Mouse (Mus musculus): Measurements from ENCODE around the gene Nek4. TPM values are rescaled to one million over a fixed set of nuclear protein-coding genes. Genes with fewer than 3 reads are reported as not detected.

The Nek4 gene
- polyA plus RNA-seq, 1 experiment from 2014 or later, result 8.4 TPM

GRCm38 (mm10) chr14:30922053-30922670 is 29.0 kb upstream of the Nek4 start:
- no peak for ATAC-seq
- 76% methylated on average over 5 of the region's 8 CpGs for WGBS

DNA sequence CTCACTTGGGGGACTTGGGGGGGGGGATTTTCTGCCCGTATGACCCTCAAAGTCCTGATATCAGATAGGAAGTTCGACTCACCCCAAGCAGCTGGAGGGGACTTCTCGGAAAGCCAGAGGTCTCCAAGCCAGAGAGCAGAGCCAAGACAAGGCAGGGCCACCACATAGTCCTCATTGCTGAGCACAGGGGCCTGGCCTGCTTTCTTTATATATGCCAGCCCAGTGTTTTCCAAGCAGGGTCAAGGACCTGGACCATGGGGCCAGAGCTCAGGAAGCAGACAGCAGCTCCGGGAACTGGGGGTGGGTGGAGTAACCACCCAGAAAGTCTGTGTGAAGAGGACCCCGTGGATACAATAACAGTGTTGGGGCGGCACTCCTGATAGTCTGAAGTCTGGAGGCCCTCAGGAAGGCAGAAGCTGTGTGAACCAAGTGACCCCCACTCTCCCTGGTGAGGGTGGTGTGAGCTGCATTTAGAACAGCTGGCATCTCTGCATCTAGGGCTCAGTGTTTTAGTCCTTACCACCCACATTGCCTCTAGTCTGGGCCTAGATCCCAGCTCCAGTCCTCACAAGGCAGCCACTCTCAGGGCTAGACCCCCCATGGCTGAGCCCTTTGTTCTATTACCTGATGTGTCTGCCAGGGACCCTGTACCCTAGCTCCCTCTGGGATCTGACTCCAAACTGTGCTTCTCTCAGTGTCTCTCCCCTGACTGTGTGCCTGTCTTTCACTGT is 27.6 kb upstream of the Nek4 start, which contains the start of gene Itih3:
Itih3 (minus strand) TSS at position 386 of the 731 bp plus-strand sequence.
- Histone ChIP-seq H3K9me3 (ENCODE audit: control insufficient read depth, low read length) (no peaks in the 10 kb centered on the region), H3K27me3 (replicated peaks; ENCODE audit: control insufficient read depth, insufficient read depth, low read length) (no peaks in the 10 kb centered on the region), H3K9ac (ENCODE audit: low read depth, low read length) (no peak within 1 kb of the TSS), H3K4me3 (ENCODE audit: low read length) (no peak within 1 kb of the TSS), H3K36me3 (ENCODE audit: control insufficient read depth, insufficient read depth, low read length) (no peaks in the 10 kb centered on the region), H3K4me1 (ENCODE audit: control insufficient read depth, insufficient read depth, low read length) (no peaks in the 10 kb centered on the region), H3K4me2 (ENCODE audit: low read depth, low read length) (no peak within 1 kb of the TSS), H3K27ac (ENCODE audit: low read length) (no peak within 1 kb of the TSS)
- ATAC-seq, result no peak
- WGBS, result 54% methylated on average over 6 of the region's 6 CpGs

More at GRCm38 (mm10) chr14:30922053-30922670, 29.0 kb upstream of the Nek4 start:
- no peak overlapping the region for H3K9ac ChIP-seq (ENCODE audit: low read depth, low read length)
- H3K4me1 ChIP-seq (ENCODE audit: control insufficient read depth, insufficient read depth, low read length), result no peaks in the 10 kb centered on the region
- H3K4me3 ChIP-seq (ENCODE audit: low read length), result no peak overlapping the region
- no peaks in the 10 kb centered on the region for H3K27me3 ChIP-seq (replicated peaks; ENCODE audit: control insufficient read depth, insufficient read depth, low read length)
- H3K36me3 ChIP-seq (ENCODE audit: control insufficient read depth, insufficient read depth, low read length), result no peaks in the 10 kb centered on the region
- H3K27ac ChIP-seq (ENCODE audit: low read length), result no peak overlapping the region
- H3K4me2 ChIP-seq (ENCODE audit: low read depth, low read length), result no peak overlapping the region
- no peaks in the 10 kb centered on the region for H3K9me3 ChIP-seq (ENCODE audit: control insufficient read depth, low read length)

- 88% methylated on average over 3 of the region's 3 CpGs for WGBS
- Histone ChIP-seq H3K4me3 (ENCODE audit: low read length) (no peak overlapping the region), H3K27me3 (replicated peaks; ENCODE audit: control insufficient read depth, insufficient read depth, low read length) (no peaks in the 10 kb centered on the region), H3K4me1 (ENCODE audit: control insufficient read depth, insufficient read depth, low read length) (no peaks in the 10 kb centered on the region), H3K27ac (ENCODE audit: low read length) (no peak overlapping the region), H3K9ac (ENCODE audit: low read depth, low read length) (no peak overlapping the region), H3K4me2 (ENCODE audit: low read depth, low read length) (no peak overlapping the region), H3K9me3 (ENCODE audit: control insufficient read depth, low read length) (no peaks in the 10 kb centered on the region), H3K36me3 (ENCODE audit: control insufficient read depth, insufficient read depth, low read length) (no peaks in the 10 kb centered on the region)
- ATAC-seq, result no peak
These were observed 25.7 kb upstream of the Nek4 start for GRCm38 (mm10) chr14:30925492-30925891.

- Histone ChIP-seq H3K9ac (ENCODE audit: low read depth, low read length) (no peak overlapping the region), H3K4me1 (ENCODE audit: control insufficient read depth, insufficient read depth, low read length) (no peaks in the 10 kb centered on the region), H3K27me3 (replicated peaks; ENCODE audit: control insufficient read depth, insufficient read depth, low read length) (no peaks in the 10 kb centered on the region), H3K27ac (ENCODE audit: low read length) (no peak overlapping the region), H3K4me3 (ENCODE audit: low read length) (no peak overlapping the region), H3K36me3 (ENCODE audit: control insufficient read depth, insufficient read depth, low read length) (no peaks in the 10 kb centered on the region), H3K9me3 (ENCODE audit: control insufficient read depth, low read length) (no peaks in the 10 kb centered on the region), H3K4me2 (ENCODE audit: low read depth, low read length) (no peak overlapping the region)
- 80% methylated on average over 4 of the region's 4 CpGs for WGBS
- no peak for ATAC-seq
These were observed 20.8 kb upstream of the Nek4 start for GRCm38 (mm10) chr14:30930386-30930785.

DNA sequence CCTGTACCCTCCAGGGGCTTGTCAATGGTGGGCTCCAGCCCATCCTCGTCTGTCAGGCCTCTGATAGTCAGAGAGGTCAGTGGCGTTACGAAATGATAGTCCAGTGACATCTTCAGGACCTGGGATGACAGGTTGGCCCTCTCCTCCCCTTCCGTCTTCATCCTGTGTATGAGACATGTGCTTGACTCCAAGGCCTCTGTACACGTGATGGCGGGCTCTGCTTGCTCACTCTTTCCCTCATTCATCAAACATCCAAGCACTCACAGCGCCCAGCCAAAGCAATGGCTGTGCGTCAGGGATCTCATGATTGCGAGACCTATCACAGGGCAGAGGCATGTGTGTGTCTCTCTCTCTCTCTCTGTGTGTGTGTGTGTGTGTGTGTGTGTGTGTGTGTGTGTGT is 17.8 kb upstream of the Nek4 start:
- Histone ChIP-seq H3K9me3 (ENCODE audit: control insufficient read depth, low read length) (no peaks in the 10 kb centered on the region), H3K27me3 (replicated peaks; ENCODE audit: control insufficient read depth, insufficient read depth, low read length) (no peaks in the 10 kb centered on the region), H3K27ac (ENCODE audit: low read length) (no peak overlapping the region), H3K4me2 (ENCODE audit: low read depth, low read length) (no peak overlapping the region), H3K4me1 (ENCODE audit: control insufficient read depth, insufficient read depth, low read length) (no peaks in the 10 kb centered on the region), H3K9ac (ENCODE audit: low read depth, low read length) (no peak overlapping the region), H3K36me3 (ENCODE audit: control insufficient read depth, insufficient read depth, low read length) (no peaks in the 10 kb centered on the region), H3K4me3 (ENCODE audit: low read length) (no peak overlapping the region)
- no peak for ATAC-seq
- WGBS, result 82% methylated on average over 9 of the region's 9 CpGs

GRCm38 (mm10) chr14:30942254-30942653 is 8.9 kb upstream of the Nek4 start:
- H3K36me3 ChIP-seq (ENCODE audit: control insufficient read depth, insufficient read depth, low read length), result no peaks in the 10 kb centered on the region
- no peaks in the 10 kb centered on the region for H3K27me3 ChIP-seq (replicated peaks; ENCODE audit: control insufficient read depth, insufficient read depth, low read length)
- no peak overlapping the region for H3K4me2 ChIP-seq (ENCODE audit: low read depth, low read length)
- ATAC-seq, result no peak
- H3K4me3 ChIP-seq (ENCODE audit: low read length), result no peak overlapping the region
- WGBS, result 92% methylated on average over 4 of the region's 4 CpGs
- no peaks in the 10 kb centered on the region for H3K4me1 ChIP-seq (ENCODE audit: control insufficient read depth, insufficient read depth, low read length)
- H3K9me3 ChIP-seq (ENCODE audit: control insufficient read depth, low read length), result no peaks in the 10 kb centered on the region
- H3K9ac ChIP-seq (ENCODE audit: low read depth, low read length), result no peak overlapping the region
- H3K27ac ChIP-seq (ENCODE audit: low read length), result no peak overlapping the region

DNA sequence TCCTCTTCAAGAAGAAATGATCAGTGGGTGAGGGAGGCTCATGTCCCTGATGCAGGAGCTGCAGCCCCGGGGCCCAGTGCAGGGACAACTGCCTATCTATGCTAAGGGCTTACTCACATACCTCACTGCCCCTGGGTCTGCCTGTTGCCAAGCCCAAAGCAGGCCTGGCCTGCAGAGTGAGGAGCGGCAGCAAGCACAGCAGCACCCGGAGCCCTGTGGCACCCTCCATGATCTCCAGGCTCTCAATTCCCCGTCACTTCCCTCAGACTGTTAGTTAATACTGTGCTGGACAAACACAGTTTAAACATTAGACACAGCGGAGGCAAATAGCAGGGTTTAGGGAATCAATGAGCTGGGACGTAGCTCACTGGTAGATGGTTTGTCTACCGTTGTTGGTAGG is 8.1 kb upstream of the Nek4 start, which contains the start of gene Itih1:
Itih1 (minus strand) TSS at position 252 of the 400 bp plus-strand sequence.
- no peak within 1 kb of the TSS for H3K4me3 ChIP-seq (ENCODE audit: low read length)
- no peak within 1 kb of the TSS for H3K4me2 ChIP-seq (ENCODE audit: low read depth, low read length)
- no peak for ATAC-seq
- no peaks in the 10 kb centered on the region for H3K9me3 ChIP-seq (ENCODE audit: control insufficient read depth, low read length)
- H3K4me1 ChIP-seq (ENCODE audit: control insufficient read depth, insufficient read depth, low read length), result no peaks in the 10 kb centered on the region
- no peaks in the 10 kb centered on the region for H3K36me3 ChIP-seq (ENCODE audit: control insufficient read depth, insufficient read depth, low read length)
- H3K27ac ChIP-seq (ENCODE audit: low read length), result no peak within 1 kb of the TSS
- no peak within 1 kb of the TSS; the same call in 1 of the 2 replicates for H3K9ac ChIP-seq (ENCODE audit: low read depth, low read length)
- 70% methylated on average over 7 of the region's 7 CpGs for WGBS
- no peaks in the 10 kb centered on the region for H3K27me3 ChIP-seq (replicated peaks; ENCODE audit: control insufficient read depth, insufficient read depth, low read length)

- H3K27me3 ChIP-seq (replicated peaks; ENCODE audit: control insufficient read depth, insufficient read depth, low read length), result no peaks in the 10 kb centered on the region
- H3K4me1 ChIP-seq (ENCODE audit: control insufficient read depth, insufficient read depth, low read length), result no peaks in the 10 kb centered on the region
- no peaks in the 10 kb centered on the region for H3K9me3 ChIP-seq (ENCODE audit: control insufficient read depth, low read length)
- no peak overlapping the region for H3K4me3 ChIP-seq (ENCODE audit: low read length)
- WGBS, result 63% methylated on average over 11 of the region's 11 CpGs
- no peaks in the 10 kb centered on the region for H3K36me3 ChIP-seq (ENCODE audit: control insufficient read depth, insufficient read depth, low read length)
- H3K9ac ChIP-seq (ENCODE audit: low read depth, low read length), result no peak overlapping the region
- no peak overlapping the region for H3K4me2 ChIP-seq (ENCODE audit: low read depth, low read length)
- no peak overlapping the region for H3K27ac ChIP-seq (ENCODE audit: low read length)
- ATAC-seq, result 0 out of 2 replicates have a peak, but pooled peaks have one; percentile 21
These were observed 7.1 kb upstream of the Nek4 start for GRCm38 (mm10) chr14:30943860-30944674.

DNA sequence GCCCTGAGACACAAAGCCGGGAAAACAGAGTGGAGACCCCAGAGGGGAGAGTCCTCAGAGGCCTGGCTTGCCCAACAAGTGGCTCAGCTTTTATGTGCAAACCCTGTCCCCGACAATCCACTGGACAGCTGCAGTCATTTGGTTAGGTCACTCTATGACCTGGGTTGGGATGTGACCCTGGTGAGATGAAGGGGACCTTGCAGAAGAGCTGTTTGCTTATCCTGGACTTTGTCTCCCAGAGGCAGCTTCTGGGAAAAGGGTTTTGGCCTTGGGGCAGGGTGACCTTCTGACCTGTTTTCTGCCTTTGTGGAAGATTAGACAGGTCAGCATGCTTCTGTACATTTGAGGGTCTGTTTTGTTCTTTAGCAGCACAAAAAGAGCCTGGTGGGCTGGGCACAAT is 6.4 kb upstream of the Nek4 start:
- no peaks in the 10 kb centered on the region for H3K27me3 ChIP-seq (replicated peaks; ENCODE audit: control insufficient read depth, insufficient read depth, low read length)
- H3K4me2 ChIP-seq (ENCODE audit: low read depth, low read length), result no peak overlapping the region
- H3K9me3 ChIP-seq (ENCODE audit: control insufficient read depth, low read length), result no peaks in the 10 kb centered on the region
- no peaks in the 10 kb centered on the region for H3K36me3 ChIP-seq (ENCODE audit: control insufficient read depth, insufficient read depth, low read length)
- H3K4me3 ChIP-seq (ENCODE audit: low read length), result no peak overlapping the region
- H3K4me1 ChIP-seq (ENCODE audit: control insufficient read depth, insufficient read depth, low read length), result no peaks in the 10 kb centered on the region
- ATAC-seq, result no peak
- H3K9ac ChIP-seq (ENCODE audit: low read depth, low read length), result no peak overlapping the region
- 71% methylated on average over 2 of the region's 2 CpGs for WGBS
- H3K27ac ChIP-seq (ENCODE audit: low read length), result no peak overlapping the region

All from intestine, embryonic 16.5 days (tissue).